ENCODE assay signal across 14 mouse cellular contexts in genomic region chr3:64227243-64227642, GRCm38 (mm10).
DNase-seq lines count a peak whose midpoint lies in the region.
"Had no signal": no experiment of that assay in that cellular context is flagged by ENCODE, and none has a peak within 500 bp of the region (broad histone marks: within the 10 kb centered on the region; RNA-seq: fewer than 3 reads in every experiment).

No protein-coding gene starts in this region.

- peak; percentile 7 to 20 for DNase-seq in cerebellum, postnatal 10 days
- no peak for DNase-seq in cerebellum, postnatal 14 days
- peak; percentile 9 for DNase-seq in kidney, adult 9 months
- DNase-seq in kidney, postnatal 4 days, result no peak
- peak; percentile 2 for DNase-seq in retina, postnatal 1 day
- DNase-seq in retina, embryonic 14.5 days (ENCODE audit: low spot score), result no peak
- no peak for DNase-seq in heart, postnatal 4 days
- DNase-seq in Muller cell, postnatal 12 days (ENCODE audit: inconsistent ontology term), result no peak
- DNase-seq: adrenal gland, postnatal 10 days; cerebellum, adult 11 months; kidney, adult 11 months; kidney, postnatal 10 days; layer of hippocampus, adult 9-11 months; right cerebral cortex, postnatal 25 days had no signal

Comparison
In these comparisons a context has a peak if more than half of its experiments do, and no peak if none do; other contexts are left out.
1. DNase-seq: peak in cerebellum, postnatal 10 days (2 of 2), kidney, adult 9 months (single experiment) and retina, postnatal 1 day (single experiment); none in cerebellum, postnatal 14 days (0 of 2), kidney, postnatal 4 days (0 of 2), retina, embryonic 14.5 days (single experiment), heart, postnatal 4 days (single experiment) and Muller cell, postnatal 12 days (single experiment).